Mouse (Mus musculus): ENCODE results near the gene Mecom.
"Not testable (repeated sequence)": the region's sequence is repeated elsewhere in the genome, so short reads cannot be mapped to it uniquely, and the experiment has no call there.

The Mecom gene

GRCm38 (mm10) chr3:30237493-30237892, 310.3 kb downstream of the Mecom start:
- Histone ChIP-seq H3K4me3 (replicated peaks; ENCODE audit: low read length) (no peak overlapping the region), H3K27me3 (ENCODE audit: insufficient read depth, low read length) (no peaks in the 10 kb centered on the region), H3K4me1 (replicated peaks; ENCODE audit: low read depth, low read length) (no peaks in the 10 kb centered on the region), H3K9me3 (ENCODE audit: low read length) (no peaks in the 10 kb centered on the region), H3K36me3 (ENCODE audit: insufficient read depth, low read length) (no peaks in the 10 kb centered on the region)
- TF ChIP-seq NANOG (IDR thresholded peaks at IDR 0.05; ENCODE audit: borderline replicate concordance, low read length), result no peak
- no peak for TF ChIP-seq POU5F1 (IDR thresholded peaks at IDR 0.05; ENCODE audit: borderline replicate concordance, low read length)
- no peak for TF ChIP-seq CTCF (conservative IDR thresholded peaks at IDR 0.05; ENCODE audit: low read length)

DNA sequence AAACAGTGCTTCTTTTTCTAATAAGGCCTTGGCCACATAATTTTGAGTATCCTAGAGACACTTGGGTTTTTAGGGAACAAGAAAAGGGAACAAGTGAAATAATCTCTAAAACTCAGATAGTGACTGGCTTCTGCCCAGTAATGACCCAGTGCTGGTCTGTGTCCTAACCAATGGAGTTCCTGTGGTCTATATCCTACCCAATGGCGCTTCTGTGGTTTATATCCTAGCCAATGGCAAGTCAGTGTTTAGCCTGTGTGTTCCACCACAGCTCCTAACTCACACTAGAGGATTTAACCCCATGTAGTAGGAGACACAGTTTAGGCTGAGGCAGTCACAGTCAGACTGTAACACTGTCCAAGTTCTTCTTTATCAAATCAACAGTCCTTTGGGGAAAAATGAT, 313.8 kb downstream of the Mecom start:
- H3K4me1 ChIP-seq (replicated peaks; ENCODE audit: low read depth, low read length), result no peaks in the 10 kb centered on the region
- no peak overlapping the region for H3K4me3 ChIP-seq (replicated peaks; ENCODE audit: low read length)
- no peaks in the 10 kb centered on the region for H3K9me3 ChIP-seq (ENCODE audit: low read length)
- no peak for TF ChIP-seq NANOG (IDR thresholded peaks at IDR 0.05; ENCODE audit: borderline replicate concordance, low read length)
- no peak for TF ChIP-seq CTCF (conservative IDR thresholded peaks at IDR 0.05; ENCODE audit: low read length)
- no peak for TF ChIP-seq POU5F1 (IDR thresholded peaks at IDR 0.05; ENCODE audit: borderline replicate concordance, low read length)
- H3K36me3 ChIP-seq (ENCODE audit: insufficient read depth, low read length), result no peaks in the 10 kb centered on the region
- H3K27me3 ChIP-seq (ENCODE audit: insufficient read depth, low read length), result no peaks in the 10 kb centered on the region

DNA sequence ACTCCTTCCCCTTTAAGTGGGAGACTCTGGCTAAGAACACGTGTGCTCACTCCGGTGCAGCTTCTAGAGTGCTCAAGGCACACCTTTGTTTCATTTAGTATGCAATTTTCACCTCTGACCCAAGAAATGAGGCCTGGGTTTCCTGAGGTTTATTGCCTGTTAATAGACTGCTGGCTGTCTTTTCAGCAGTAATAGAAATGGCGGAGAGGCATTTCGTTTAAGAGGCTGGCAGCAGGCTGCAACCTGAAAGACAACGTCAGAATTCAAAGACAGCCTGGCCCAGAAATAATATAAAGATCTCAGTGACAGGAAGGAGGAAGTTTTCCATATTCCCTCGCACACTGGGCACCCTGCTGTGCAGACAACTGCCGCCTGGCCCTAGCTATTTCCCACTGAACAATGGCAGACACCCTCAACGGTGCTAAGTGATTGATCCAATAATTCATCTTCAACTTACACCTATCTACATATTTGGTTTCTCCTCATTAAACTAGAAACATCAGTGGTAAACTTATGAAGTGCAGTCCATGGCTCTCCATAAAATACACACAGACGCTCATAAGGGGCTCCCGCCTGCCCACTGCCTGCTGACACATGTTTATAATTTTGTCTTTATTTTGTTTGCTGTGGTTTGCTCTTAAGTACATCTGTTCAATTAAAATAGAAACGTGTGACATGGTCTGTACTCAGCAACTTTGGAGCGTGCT, 319.7 kb downstream of the Mecom start:
- H3K4me3 ChIP-seq (replicated peaks; ENCODE audit: low read length), result no peak overlapping the region
- H3K9me3 ChIP-seq (ENCODE audit: low read length), result no peaks in the 10 kb centered on the region
- TF ChIP-seq NANOG (IDR thresholded peaks at IDR 0.05; ENCODE audit: borderline replicate concordance, low read length) (no peak), CTCF (conservative IDR thresholded peaks at IDR 0.05; ENCODE audit: low read length) (no peak), POU5F1 (IDR thresholded peaks at IDR 0.05; ENCODE audit: borderline replicate concordance, low read length) (no peak)
- no peaks in the 10 kb centered on the region for H3K4me1 ChIP-seq (replicated peaks; ENCODE audit: low read depth, low read length)
- H3K27me3 ChIP-seq (ENCODE audit: insufficient read depth, low read length), result no peaks in the 10 kb centered on the region
- no peaks in the 10 kb centered on the region for H3K36me3 ChIP-seq (ENCODE audit: insufficient read depth, low read length)

DNA sequence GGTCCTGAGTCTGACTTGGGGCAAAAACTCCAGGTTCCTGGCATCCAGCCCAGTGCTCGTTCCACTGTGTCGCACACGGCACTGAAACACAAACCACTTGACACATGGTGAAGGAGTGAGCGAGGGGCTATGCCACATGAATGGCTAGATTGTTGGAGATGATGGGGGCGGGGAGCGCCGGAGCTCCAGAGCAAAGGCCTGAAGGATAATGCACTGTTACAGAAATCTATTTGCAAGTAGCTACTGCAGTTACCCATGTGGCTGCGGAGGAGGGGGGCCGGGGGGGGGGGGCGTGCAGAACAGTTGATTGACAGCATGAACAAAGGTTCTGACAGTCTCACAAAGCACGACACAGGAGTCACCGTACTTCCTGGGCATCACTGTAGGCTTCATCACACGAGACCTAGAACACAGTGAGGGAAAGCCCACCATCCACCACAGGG, 320.9 kb downstream of the Mecom start:
- Histone ChIP-seq H3K36me3 (ENCODE audit: insufficient read depth, low read length) (no peaks in the 10 kb centered on the region), H3K4me1 (replicated peaks; ENCODE audit: low read depth, low read length) (no peaks in the 10 kb centered on the region), H3K4me3 (replicated peaks; ENCODE audit: low read length) (no peak overlapping the region), H3K27me3 (ENCODE audit: insufficient read depth, low read length) (no peaks in the 10 kb centered on the region), H3K9me3 (ENCODE audit: low read length) (no peaks in the 10 kb centered on the region)
- no peak for TF ChIP-seq NANOG (IDR thresholded peaks at IDR 0.05; ENCODE audit: borderline replicate concordance, low read length)
- no peak for TF ChIP-seq POU5F1 (IDR thresholded peaks at IDR 0.05; ENCODE audit: borderline replicate concordance, low read length)
- no peak for TF ChIP-seq CTCF (conservative IDR thresholded peaks at IDR 0.05; ENCODE audit: low read length)

GRCm38 (mm10) chr3:30225200-30225599, 322.6 kb downstream of the Mecom start:
- H3K9me3 ChIP-seq (ENCODE audit: low read length); H3K4me1 ChIP-seq (replicated peaks; ENCODE audit: low read depth, low read length); H3K4me3 ChIP-seq (replicated peaks; ENCODE audit: low read length); H3K36me3 ChIP-seq (ENCODE audit: insufficient read depth, low read length); H3K27me3 ChIP-seq (ENCODE audit: insufficient read depth, low read length): not testable (repeated sequence)

DNA sequence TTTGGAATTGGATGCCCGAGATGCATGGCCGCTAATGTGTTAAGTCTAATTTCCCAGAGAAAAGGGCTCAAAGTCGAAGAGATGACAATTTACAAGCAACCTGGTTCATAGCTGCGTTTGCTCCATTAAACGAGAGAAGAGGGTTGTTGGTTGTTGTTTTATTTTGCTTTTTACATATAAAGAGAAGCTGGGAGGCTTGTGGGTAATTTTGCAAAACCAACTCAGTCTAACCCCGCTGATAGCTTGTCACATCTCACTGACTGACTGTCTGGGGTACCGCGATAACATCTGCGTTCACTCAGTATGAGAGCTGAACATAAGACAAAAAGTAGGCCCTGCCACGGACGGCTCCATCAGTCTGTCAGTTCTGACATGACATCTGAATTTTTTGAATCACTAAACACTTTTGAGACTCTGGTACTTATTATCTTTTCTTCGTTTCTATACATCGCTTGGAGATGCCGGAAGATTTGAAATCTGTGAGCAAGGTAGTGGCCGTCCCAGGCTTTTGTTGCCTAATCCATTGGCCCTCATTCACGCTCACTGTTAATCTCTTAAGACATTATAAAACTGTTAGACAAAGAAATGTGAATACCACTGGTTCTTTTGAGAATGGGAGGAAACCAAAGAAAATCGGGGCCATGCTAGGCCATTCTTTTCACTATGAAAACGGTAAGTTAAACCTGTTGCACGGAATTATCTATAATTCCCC, 327.0 kb downstream of the Mecom start:
- no peak overlapping the region for H3K4me3 ChIP-seq (replicated peaks; ENCODE audit: low read length)
- H3K36me3 ChIP-seq (ENCODE audit: insufficient read depth, low read length), result no peaks in the 10 kb centered on the region
- peaks cover 4% of the 10 kb centered on the region; the same call in 1 of the 2 replicates for H3K4me1 ChIP-seq (replicated peaks; ENCODE audit: low read depth, low read length)
- no peaks in the 10 kb centered on the region for H3K27me3 ChIP-seq (ENCODE audit: insufficient read depth, low read length)
- TF ChIP-seq CTCF (conservative IDR thresholded peaks at IDR 0.05; ENCODE audit: low read length), result no peak
- no peak for TF ChIP-seq POU5F1 (IDR thresholded peaks at IDR 0.05; ENCODE audit: borderline replicate concordance, low read length)
- no peak for TF ChIP-seq NANOG (IDR thresholded peaks at IDR 0.05; ENCODE audit: borderline replicate concordance, low read length)
- H3K9me3 ChIP-seq (ENCODE audit: low read length), result no peaks in the 10 kb centered on the region

- no peaks in the 10 kb centered on the region for H3K36me3 ChIP-seq (ENCODE audit: insufficient read depth, low read length)
- peaks cover 4% of the 10 kb centered on the region; the same call in 1 of the 2 replicates for H3K4me1 ChIP-seq (replicated peaks; ENCODE audit: low read depth, low read length)
- H3K27me3 ChIP-seq (ENCODE audit: insufficient read depth, low read length), result no peaks in the 10 kb centered on the region
- no peak overlapping the region for H3K4me3 ChIP-seq (replicated peaks; ENCODE audit: low read length)
- no peaks in the 10 kb centered on the region for H3K9me3 ChIP-seq (ENCODE audit: low read length)
- TF ChIP-seq CTCF (conservative IDR thresholded peaks at IDR 0.05; ENCODE audit: low read length), result no peak
- TF ChIP-seq NANOG (IDR thresholded peaks at IDR 0.05; ENCODE audit: borderline replicate concordance, low read length), result no peak
- TF ChIP-seq POU5F1 (IDR thresholded peaks at IDR 0.05; ENCODE audit: borderline replicate concordance, low read length), result no peak
These were observed 327.9 kb downstream of the Mecom start for GRCm38 (mm10) chr3:30219891-30220290.

GRCm38 (mm10) chr3:30219190-30219884, 328.5 kb downstream of the Mecom start:
- TF ChIP-seq CTCF (conservative IDR thresholded peaks at IDR 0.05; ENCODE audit: low read length), result no peak
- TF ChIP-seq NANOG (IDR thresholded peaks at IDR 0.05; ENCODE audit: borderline replicate concordance, low read length), result no peak
- TF ChIP-seq POU5F1 (IDR thresholded peaks at IDR 0.05; ENCODE audit: borderline replicate concordance, low read length), result no peak
- H3K9me3 ChIP-seq (ENCODE audit: low read length), result no peaks in the 10 kb centered on the region
- no peak overlapping the region for H3K4me3 ChIP-seq (replicated peaks; ENCODE audit: low read length)
- peaks cover 4% of the 10 kb centered on the region; the same call in 1 of the 2 replicates for H3K4me1 ChIP-seq (replicated peaks; ENCODE audit: low read depth, low read length)
- H3K36me3 ChIP-seq (ENCODE audit: insufficient read depth, low read length), result no peaks in the 10 kb centered on the region
- H3K27me3 ChIP-seq (ENCODE audit: insufficient read depth, low read length), result no peaks in the 10 kb centered on the region

All from E14TG2a.4 (cell line).